Comparison of ENCODE assay signal across 18 mouse cellular contexts in genomic region chr7:63730012-63730411, GRCm38 (mm10).
A peak's percentile ranks its signal among the peaks of the same experiment; 100 is the strongest.
DNase-seq lines count a peak whose midpoint lies in the region; ATAC-seq and TF ChIP-seq lines count a peak whose summit lies in the region.
"Had no signal": no experiment of that assay in that cellular context is flagged by ENCODE, and none has a peak within 500 bp of the region (broad histone marks: within the 10 kb centered on the region; RNA-seq: fewer than 3 reads in every experiment).

No protein-coding gene starts in this region.

- no peak for TF ChIP-seq POLR2A in myocyte (IDR thresholded peaks at IDR 0.05; ENCODE audit: insufficient read length, low read depth)

- H3K36me3 ChIP-seq in forebrain, embryonic 11.5 days (ENCODE audit: control insufficient read depth, insufficient read depth, low read length): no peaks in the 10 kb centered on the region
- H3K36me3 ChIP-seq in forebrain, embryonic 13.5 days (ENCODE audit: poor library complexity, severe bottlenecking): 0 out of 2 replicates have a peak, but pooled peaks cover 5% of the 10 kb centered on the region
- H3K36me3 ChIP-seq in C2C12 (ENCODE audit: control insufficient read depth, insufficient read depth) (no peaks in the 10 kb centered on the region), myocyte (ENCODE audit: control insufficient read depth, insufficient read depth) (no peaks in the 10 kb centered on the region)
- H3K36me3 ChIP-seq in midbrain, embryonic 14.5 days (ENCODE audit: control insufficient read depth, insufficient read depth, low read length): 0 out of 2 replicates have a peak, but pooled peaks cover 3% of the 10 kb centered on the region
- H3K36me3 ChIP-seq: embryonic facial prominence, embryonic 10.5 days; embryonic facial prominence, embryonic 12.5 days; forebrain, embryonic 12.5 days had no signal

- H3K4me3 ChIP-seq in forebrain, embryonic 11.5 days (ENCODE audit: low read depth, low read length): no peak overlapping the region
- H3K4me3 ChIP-seq in forebrain, embryonic 13.5 days: no peak overlapping the region
- H3K4me3 ChIP-seq in C2C12 (ENCODE audit: insufficient read depth, poor library complexity, severe bottlenecking): no peak overlapping the region
- H3K4me3 ChIP-seq in myocyte: no peak overlapping the region
- H3K4me3 ChIP-seq in midbrain, embryonic 14.5 days (replicated peaks; ENCODE audit: low read depth, low read length): no peak overlapping the region
- H3K4me3 ChIP-seq: embryonic facial prominence, embryonic 10.5 days; embryonic facial prominence, embryonic 12.5 days; forebrain, embryonic 12.5 days; forebrain, embryonic 15.5 days had no signal

- H3K79me2 ChIP-seq in C2C12 (ENCODE audit: control insufficient read depth, insufficient read depth): no peaks in the 10 kb centered on the region
- H3K79me2 ChIP-seq in myocyte (ENCODE audit: control insufficient read depth, insufficient read depth): no peaks in the 10 kb centered on the region

- DNase-seq in forebrain, embryonic 11.5 days (ENCODE audit: low spot score): peak; percentile 36
- DNase-seq in midbrain, embryonic 14.5 days: no peak
- DNase-seq: adrenal gland, adult 2 months; adrenal gland, postnatal 10 days; adrenal gland, postnatal 25 days; B cell, adult 2 months; cerebellum, adult 11-12 months; cerebellum, adult 2 months; cerebellum, adult 9-10 months; cerebellum, postnatal 10 days; forebrain, postnatal 0 days had no signal

- no peak overlapping the region for H3K27ac ChIP-seq in forebrain, embryonic 11.5 days (ENCODE audit: low read depth, low read length)
- no peak overlapping the region for H3K27ac ChIP-seq in forebrain, embryonic 13.5 days
- no peak overlapping the region for H3K27ac ChIP-seq in midbrain, embryonic 14.5 days (replicated peaks; ENCODE audit: low read depth, low read length)
- H3K27ac ChIP-seq: embryonic facial prominence, embryonic 10.5 days; embryonic facial prominence, embryonic 12.5 days; forebrain, embryonic 12.5 days; forebrain, embryonic 15.5 days had no signal

- no peaks in the 10 kb centered on the region for H3K9me3 ChIP-seq in forebrain, embryonic 11.5 days (ENCODE audit: control insufficient read depth, low read length)
- H3K9me3 ChIP-seq in forebrain, embryonic 13.5 days (replicated peaks): no peaks in the 10 kb centered on the region
- H3K9me3 ChIP-seq in midbrain, embryonic 14.5 days (ENCODE audit: control insufficient read depth, low read length): no peaks in the 10 kb centered on the region
- H3K9me3 ChIP-seq: embryonic facial prominence, embryonic 10.5 days; embryonic facial prominence, embryonic 12.5 days; forebrain, embryonic 12.5 days; forebrain, embryonic 15.5 days had no signal

- no peak overlapping the region for H3K4me2 ChIP-seq in forebrain, embryonic 11.5 days (ENCODE audit: low read depth, low read length, severe bottlenecking)
- H3K4me2 ChIP-seq in forebrain, embryonic 13.5 days: no peak overlapping the region
- H3K4me2 ChIP-seq in myocyte (ENCODE audit: low read depth): no peak overlapping the region
- no peak overlapping the region for H3K4me2 ChIP-seq in midbrain, embryonic 14.5 days (ENCODE audit: low read length)
- H3K4me2 ChIP-seq: embryonic facial prominence, embryonic 12.5 days; forebrain, embryonic 12.5 days; forebrain, embryonic 15.5 days had no signal

- no peaks in the 10 kb centered on the region for H3K27me3 ChIP-seq in forebrain, embryonic 11.5 days (ENCODE audit: control insufficient read depth, insufficient read depth, low read length)
- no peaks in the 10 kb centered on the region for H3K27me3 ChIP-seq in forebrain, embryonic 13.5 days
- H3K27me3 ChIP-seq in C2C12 (ENCODE audit: control insufficient read depth, insufficient read depth, insufficient read length) (no peaks in the 10 kb centered on the region), myocyte (ENCODE audit: control insufficient read depth, insufficient read depth, insufficient read length) (no peaks in the 10 kb centered on the region)
- H3K27me3 ChIP-seq in midbrain, embryonic 14.5 days (ENCODE audit: control insufficient read depth, insufficient read depth, low read length): no peaks in the 10 kb centered on the region
- H3K27me3 ChIP-seq: embryonic facial prominence, embryonic 12.5 days; forebrain, embryonic 12.5 days; forebrain, embryonic 15.5 days had no signal

- H3K79me3 ChIP-seq in C2C12 (ENCODE audit: low read depth): no peaks in the 10 kb centered on the region

- H3ac ChIP-seq in C2C12 (ENCODE audit: control insufficient read depth, insufficient read length, low read depth) (no peak overlapping the region), myocyte (ENCODE audit: control insufficient read depth, insufficient read length) (no peak overlapping the region)

- no peak for ATAC-seq in forebrain, embryonic 11.5 days (replicated peaks; ENCODE audit: low FRiP score)
- ATAC-seq in forebrain, embryonic 13.5 days: no peak
- no peak for ATAC-seq in midbrain, embryonic 14.5 days (ENCODE audit: low FRiP score, low TSS enrichment)
- ATAC-seq: forebrain, embryonic 15.5 days; forebrain, postnatal 0 days had no signal

- no peak overlapping the region for H3K9ac ChIP-seq in forebrain, embryonic 11.5 days (ENCODE audit: low read length)
- no peak overlapping the region for H3K9ac ChIP-seq in forebrain, embryonic 13.5 days
- no peak overlapping the region for H3K9ac ChIP-seq in midbrain, embryonic 14.5 days (replicated peaks; ENCODE audit: low read length)
- H3K9ac ChIP-seq: embryonic facial prominence, embryonic 12.5 days; forebrain, embryonic 12.5 days; forebrain, embryonic 15.5 days; forebrain, postnatal 0 days had no signal

- H3K4me1 ChIP-seq in forebrain, embryonic 11.5 days (replicated peaks; ENCODE audit: control insufficient read depth, insufficient read depth, low read length): no peaks in the 10 kb centered on the region
- H3K4me1 ChIP-seq in forebrain, embryonic 13.5 days: no peaks in the 10 kb centered on the region
- no peaks in the 10 kb centered on the region for H3K4me1 ChIP-seq in midbrain, embryonic 14.5 days (ENCODE audit: control insufficient read depth, insufficient read depth, low read length)
- H3K4me1 ChIP-seq: embryonic facial prominence, embryonic 10.5 days; embryonic facial prominence, embryonic 12.5 days; forebrain, embryonic 12.5 days; forebrain, embryonic 15.5 days had no signal

- no peak for TF ChIP-seq CTCF in C2C12 (IDR thresholded peaks at IDR 0.05; ENCODE audit: control insufficient read depth, insufficient read depth, insufficient read length)

TF ChIP-seq in C2C12, 6 proteins besides CTCF, POLR2A, EP300 and RAD21:
- TF ChIP-seq MYOD1 (IDR thresholded peaks at IDR 0.05; ENCODE audit: control insufficient read depth, insufficient read length, low read depth): peak; percentile 95
- TF ChIP-seq MAX (IDR thresholded peaks at IDR 0.05): no peak

TF ChIP-seq in myocyte, 11 proteins besides CTCF, POLR2A, EP300 and RAD21:
- TF ChIP-seq POLR2AphosphoS2 (IDR thresholded peaks at IDR 0.05; ENCODE audit: insufficient read length, low read depth): no peak
- TF ChIP-seq REST (IDR thresholded peaks at IDR 0.05; ENCODE audit: insufficient read depth, insufficient read length): no peak
- TF ChIP-seq MYOG (IDR thresholded peaks at IDR 0.05; ENCODE audit: control insufficient read depth in 1 of 3, insufficient read depth in 1 of 3, insufficient read length in 2 of 3, low read depth in 2 of 3): peak; percentile 48 to 93 (median 85)
- TF ChIP-seq TCF3 (IDR thresholded peaks at IDR 0.05; ENCODE audit: insufficient read length, low read depth): peak; percentile 43
- TF ChIP-seq MYOD1 (IDR thresholded peaks at IDR 0.05; ENCODE audit: control insufficient read depth in 1 of 3, insufficient read length in 2 of 3, low read depth in 2 of 3): peak; percentile 88 to 97 (median 95)
- TF ChIP-seq E2F4 (IDR thresholded peaks at IDR 0.05; ENCODE audit: insufficient read depth): no peak
- no peak for TF ChIP-seq USF1 (IDR thresholded peaks at IDR 0.05; ENCODE audit: low read depth)
- TF ChIP-seq TCF12 (IDR thresholded peaks at IDR 0.05; ENCODE audit: insufficient read depth, poor library complexity, severe bottlenecking): peak; percentile 91
